Mouse (Mus musculus) hindbrain, embryonic 13.5 days (tissue): ENCODE data around the gene Rufy2. TPM values are rescaled to one million over a fixed set of nuclear protein-coding genes. Genes with fewer than 3 reads are reported as not detected.

Source experiments
- ATAC-seq: fragments of 200-750 bp; cut with Nextera tagmentation; 2 replicates; pipeline ENCODE4 v1.8.0; 2017; ENCODE audit warnings: moderate TSS enrichment; ENCODE audit not compliant: low FRiP score
- H3K27ac ChIP-seq: fragments of 300-500 bp; sonication (generic); 2 replicates; pipeline ENCODE4 v1.5.1; 2015; ENCODE audit warnings: inconsistent platforms, mild to moderate bottlenecking, moderate library complexity
- H3K27me3 ChIP-seq: fragments of 300-500 bp; sonication (generic); 2 replicates; pipeline ENCODE4 v1.6.1; 2015; ENCODE audit warnings: mild to moderate bottlenecking, inconsistent platforms
- H3K36me3 ChIP-seq: fragments of 300-500 bp; sonication (generic); 2 replicates; pipeline ENCODE4 v1.6.1; 2015; ENCODE audit warnings: mild to moderate bottlenecking, inconsistent platforms
- H3K4me1 ChIP-seq: fragments of 300-500 bp; sonication (generic); replicated peaks from 2 replicates; pipeline ENCODE4 v1.6.1; 2015; ENCODE audit warnings: inconsistent platforms
- H3K4me2 ChIP-seq: fragments of 300-500 bp; sonication (generic); 2 replicates; pipeline ENCODE4 v1.6.1; 2015; ENCODE audit warnings: inconsistent platforms, mild to moderate bottlenecking, moderate library complexity
- H3K4me3 ChIP-seq: fragments of 300-500 bp; sonication (generic); 2 replicates; pipeline ENCODE4 v1.5.1; 2015; ENCODE audit warnings: mild to moderate bottlenecking, inconsistent platforms
- H3K9ac ChIP-seq: fragments of 300-500 bp; sonication (generic); 2 replicates; pipeline ENCODE4 v1.6.1; 2015; ENCODE audit warnings: mild to moderate bottlenecking, inconsistent platforms
- H3K9me3 ChIP-seq: fragments of 300-500 bp; sonication (generic); 2 replicates; pipeline ENCODE4 v1.6.1; 2016; ENCODE audit warnings: inconsistent platforms
- WGBS: fragments of 180-500 bp; shearing (Covaris S2); methylation state at CpG from one replicate; pipeline ENCODE4 v1.1.7; 2015; 5-methylcytosine and 5-hydroxymethylcytosine counted together
- polyA plus RNA-seq: library from polyadenylated mRNA; unstranded; fragments of >200 nt; fragmentation: Nextera tagmentation; extraction: Ambion mirVana; gene quantifications from 2 replicates; pipeline ENCODE4 v1.2.1, GENCODE M21; 2015

Gene Rufy2
- polyA plus RNA-seq, 1 experiment from 2014 or later = 52.6 TPM

DNA sequence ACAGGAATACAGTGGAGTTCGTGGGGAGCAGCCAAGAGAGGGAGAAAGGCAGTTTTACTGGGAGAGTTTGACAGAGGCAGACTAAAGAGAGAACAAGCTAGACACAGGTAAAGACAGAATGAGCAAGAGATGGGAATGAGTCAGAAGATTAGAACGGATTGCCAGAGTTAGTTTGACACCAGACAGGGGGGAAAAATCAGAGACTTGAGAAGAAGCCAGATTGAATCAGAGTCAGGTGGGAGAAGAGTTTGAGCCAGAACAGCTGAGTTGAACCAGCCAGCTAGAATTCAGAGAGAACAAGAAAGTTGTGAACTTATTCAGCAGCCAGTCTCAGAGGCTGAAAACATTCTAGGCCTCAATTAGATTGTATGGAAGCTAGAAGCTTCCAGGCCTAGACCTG lies 79.8 kb downstream of the Rufy2 start, which contains the start of gene Pbld1:
Pbld1 (plus strand) TSS at position 301 of the 400 bp plus-strand sequence.
- no peak for ATAC-seq
- H3K4me2 ChIP-seq = no peak within 1 kb of the TSS
- H3K36me3 ChIP-seq = no peaks in the 10 kb centered on the region
- no peak within 1 kb of the TSS for H3K4me3 ChIP-seq
- no peaks in the 10 kb centered on the region for H3K27me3 ChIP-seq
- H3K27ac ChIP-seq = no peak within 1 kb of the TSS
- no peaks in the 10 kb centered on the region for H3K9me3 ChIP-seq
- H3K4me1 ChIP-seq = peaks cover 3% of the 10 kb centered on the region; the same call in 1 of the 2 replicates
- H3K9ac ChIP-seq = no peak within 1 kb of the TSS
- 91% methylated on average over 2 of the region's 2 CpGs for WGBS

DNA sequence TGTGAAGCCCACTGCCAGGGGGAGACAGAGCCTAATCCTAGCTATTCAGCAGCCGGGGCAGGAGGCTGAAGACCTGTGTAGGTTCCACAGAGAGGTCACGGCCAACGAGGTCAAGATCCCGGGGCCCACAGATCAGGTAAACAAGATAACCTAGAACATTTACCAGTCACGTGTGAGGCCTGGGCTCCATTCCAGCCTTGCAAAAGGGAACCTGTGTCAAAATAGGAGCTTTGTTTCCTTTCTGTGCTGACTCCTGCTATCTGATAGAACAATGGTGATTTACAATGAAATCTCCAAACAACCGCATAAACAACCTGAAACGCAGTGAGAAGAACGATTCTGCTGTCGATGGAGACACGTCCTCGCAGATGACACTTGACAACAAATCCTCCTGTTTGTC lies 80.4 kb downstream of the Rufy2 start:
- Histone ChIP-seq H3K9ac (no peak overlapping the region), H3K36me3 (no peaks in the 10 kb centered on the region), H3K27ac (no peak overlapping the region), H3K27me3 (no peaks in the 10 kb centered on the region), H3K4me1 (peaks cover 3% of the 10 kb centered on the region; the same call in 1 of the 2 replicates), H3K4me3 (no peak overlapping the region), H3K9me3 (no peaks in the 10 kb centered on the region), H3K4me2 (no peak overlapping the region)
- WGBS = 76% methylated on average over 11 of the region's 11 CpGs
- ATAC-seq = no peak

DNA sequence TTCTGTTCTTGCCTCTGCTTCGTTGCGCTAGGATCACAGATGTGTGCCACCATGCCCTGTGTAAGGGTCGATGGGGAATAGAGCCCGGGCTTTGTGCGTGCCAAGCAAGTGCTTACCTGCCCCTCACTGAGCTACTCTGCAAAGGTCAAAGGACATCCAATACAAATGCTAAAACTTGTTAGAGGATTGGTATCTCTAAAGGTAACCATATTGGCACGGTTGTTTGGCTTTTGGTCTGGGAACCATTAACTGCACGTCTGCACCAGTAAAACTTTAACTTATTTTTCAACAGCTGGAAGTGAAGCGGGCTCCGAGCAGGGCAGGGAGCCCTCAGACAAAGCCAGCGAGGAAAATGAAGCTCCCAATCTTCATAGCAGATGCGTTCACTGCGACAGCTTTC lies 81.2 kb downstream of the Rufy2 start:
- 70% methylated on average over 12 of the region's 12 CpGs for WGBS

DNA sequence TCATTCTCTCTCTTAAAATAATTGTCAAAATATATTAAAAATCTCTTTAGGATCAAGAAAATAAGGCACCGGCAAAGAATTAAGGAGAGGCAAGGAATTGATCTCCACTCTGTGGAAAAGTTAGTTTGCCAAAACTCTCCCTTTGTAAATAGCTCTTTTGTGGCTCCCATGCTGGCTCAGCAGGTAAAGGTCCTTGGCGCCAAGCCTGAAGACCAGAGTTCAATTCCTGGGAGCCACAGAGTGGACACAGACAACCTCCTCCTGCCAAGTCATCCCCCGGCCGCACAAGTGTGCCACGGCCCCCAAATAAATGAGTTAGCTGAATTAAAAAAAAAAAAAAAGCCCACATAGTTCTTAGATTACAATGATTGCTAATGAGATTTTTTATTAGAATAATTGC lies 82.7 kb downstream of the Rufy2 start:
- Histone ChIP-seq H3K27me3 (no peaks in the 10 kb centered on the region), H3K36me3 (no peaks in the 10 kb centered on the region), H3K9me3 (no peaks in the 10 kb centered on the region), H3K4me3 (no peak overlapping the region), H3K9ac (no peak overlapping the region), H3K27ac (no peak overlapping the region), H3K4me2 (no peak overlapping the region), H3K4me1 (peaks cover 3% of the 10 kb centered on the region; the same call in 1 of the 2 replicates)
- 94% methylated on average over 5 of the region's 5 CpGs for WGBS
- no peak for ATAC-seq

More for the DNA sequence above, 81.2 kb downstream of the Rufy2 start:
- H3K27me3 ChIP-seq = no peaks in the 10 kb centered on the region
- ATAC-seq = no peak
- peaks cover 3% of the 10 kb centered on the region; the same call in 1 of the 2 replicates for H3K4me1 ChIP-seq
- H3K4me3 ChIP-seq = no peak overlapping the region
- H3K27ac ChIP-seq = no peak overlapping the region
- no peaks in the 10 kb centered on the region for H3K9me3 ChIP-seq
- no peak overlapping the region for H3K4me2 ChIP-seq
- H3K36me3 ChIP-seq = no peaks in the 10 kb centered on the region
- H3K9ac ChIP-seq = no peak overlapping the region

DNA sequence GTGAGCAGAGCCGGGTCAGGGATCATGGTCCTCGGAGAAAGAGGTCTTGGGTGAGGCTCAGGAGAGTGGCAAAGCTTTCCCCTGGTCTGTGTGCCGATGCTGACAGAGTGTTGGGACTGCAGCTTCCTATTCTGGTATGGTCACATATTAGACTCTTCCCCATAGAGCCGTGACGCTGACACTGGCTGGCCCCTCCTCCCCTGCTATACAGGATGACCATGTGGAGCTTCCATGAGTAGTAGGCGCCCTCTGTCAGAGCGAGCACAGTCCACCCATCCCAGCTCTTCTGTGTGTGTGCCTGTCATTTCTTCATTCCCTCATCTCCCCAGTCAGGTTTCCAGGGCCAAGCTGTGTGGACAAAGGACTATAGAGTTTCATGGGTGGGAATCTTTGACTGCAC lies 83.3 kb downstream of the Rufy2 start:
- Histone ChIP-seq H3K9me3 (no peaks in the 10 kb centered on the region), H3K4me3 (no peak overlapping the region), H3K9ac (no peak overlapping the region), H3K4me2 (no peak overlapping the region), H3K36me3 (no peaks in the 10 kb centered on the region), H3K27me3 (no peaks in the 10 kb centered on the region), H3K27ac (no peak overlapping the region), H3K4me1 (peaks cover 3% of the 10 kb centered on the region; the same call in 1 of the 2 replicates)
- no peak for ATAC-seq
- WGBS = 80% methylated on average over 7 of the region's 7 CpGs

DNA sequence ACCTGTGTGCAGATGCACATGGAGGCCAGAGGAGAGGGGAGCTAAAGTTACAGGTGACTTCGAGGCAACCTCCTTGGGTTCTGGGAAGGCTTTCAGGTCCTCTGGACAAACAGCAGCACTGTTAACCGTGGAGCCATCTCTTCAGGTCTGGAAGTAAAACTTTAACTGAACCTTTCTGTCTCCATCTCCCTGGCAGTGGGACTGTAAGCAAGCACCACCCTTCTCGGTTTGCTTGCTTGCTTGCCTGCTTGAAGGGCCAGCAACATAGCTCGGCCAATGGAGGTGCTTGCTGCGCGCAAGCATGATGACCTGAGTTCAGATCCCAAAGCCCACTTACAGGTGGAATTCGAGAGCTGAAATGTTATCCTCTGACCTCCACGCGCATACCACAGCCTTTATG lies 84.5 kb downstream of the Rufy2 start:
- WGBS = 84% methylated on average over 9 of the region's 9 CpGs
- Histone ChIP-seq H3K27me3 (no peaks in the 10 kb centered on the region), H3K9me3 (no peaks in the 10 kb centered on the region), H3K4me3 (no peak overlapping the region), H3K4me1 (peaks cover 3% of the 10 kb centered on the region; the same call in 1 of the 2 replicates), H3K27ac (no peak overlapping the region), H3K36me3 (no peaks in the 10 kb centered on the region), H3K4me2 (no peak overlapping the region), H3K9ac (no peak overlapping the region)
- no peak for ATAC-seq

DNA sequence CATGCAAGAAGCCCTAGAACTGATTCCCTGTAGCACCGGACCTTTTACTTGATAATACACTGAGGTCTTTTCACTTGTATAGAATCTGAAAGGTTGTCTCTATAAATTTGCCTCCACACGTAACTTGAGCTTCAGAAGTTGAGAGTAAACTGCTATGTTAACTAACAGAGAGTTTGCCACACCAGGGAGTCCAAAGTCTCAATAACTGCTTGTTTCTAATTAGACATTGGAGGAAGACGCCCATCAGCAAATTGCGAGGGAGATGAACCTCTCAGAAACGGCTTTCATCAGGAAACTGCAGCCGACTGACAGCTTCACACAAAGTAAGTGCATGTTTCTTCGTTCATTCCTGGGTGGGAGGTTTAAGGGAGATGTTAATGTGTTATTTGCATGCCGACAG lies 85.5 kb downstream of the Rufy2 start:
- Histone ChIP-seq H3K4me1 (peaks cover 3% of the 10 kb centered on the region; the same call in 1 of the 2 replicates), H3K9ac (no peak overlapping the region), H3K27me3 (no peaks in the 10 kb centered on the region), H3K27ac (no peak overlapping the region), H3K4me3 (no peak overlapping the region), H3K4me2 (no peak overlapping the region), H3K36me3 (no peaks in the 10 kb centered on the region), H3K9me3 (no peaks in the 10 kb centered on the region)
- 62% methylated on average over 8 of the region's 8 CpGs for WGBS
- no peak for ATAC-seq

DNA sequence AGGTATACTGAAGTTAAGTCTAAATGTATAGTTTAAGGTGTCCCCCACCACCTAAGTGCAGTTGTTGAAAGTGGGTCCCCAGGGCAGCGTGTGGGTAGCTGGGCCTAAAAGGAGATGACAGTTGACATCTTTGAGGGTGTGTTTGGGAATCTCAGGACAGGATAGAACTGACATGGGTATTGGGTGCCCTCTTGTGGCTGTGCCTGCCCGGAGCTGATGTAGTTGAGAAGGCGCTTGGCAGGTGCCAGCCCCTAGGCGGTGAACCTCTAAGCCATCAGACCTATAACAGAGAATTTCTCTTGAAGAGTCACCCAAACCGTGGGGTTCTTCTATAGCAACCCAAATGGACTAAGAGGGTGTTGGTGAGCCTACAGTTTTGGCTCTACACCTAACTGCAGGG lies 86.0 kb downstream of the Rufy2 start:
- Histone ChIP-seq H3K4me3 (no peak overlapping the region), H3K4me2 (no peak overlapping the region), H3K4me1 (peaks cover 3% of the 10 kb centered on the region; the same call in 1 of the 2 replicates), H3K36me3 (no peaks in the 10 kb centered on the region), H3K27ac (no peak overlapping the region), H3K9me3 (no peaks in the 10 kb centered on the region), H3K27me3 (no peaks in the 10 kb centered on the region), H3K9ac (no peak overlapping the region)
- peak; percentile 77; the same call in 1 of the 2 replicates for ATAC-seq
- WGBS = 3% methylated on average over 5 of the region's 5 CpGs

Other genes starting within 250 kb of the Rufy2 start
- 113 and 118 TPM in 2 replicates for gene Ccar1, start 187.9 kb upstream of the Rufy2 start, polyA plus RNA-seq
- gene Tet1, start 71.2 kb upstream of the Rufy2 start, polyA plus RNA-seq = 35.1 and 35.8 TPM in 2 replicates
- gene Slc25a16, start 59.6 kb upstream of the Rufy2 start, polyA plus RNA-seq = 13.9 and 14.5 TPM in 2 replicates
- gene Dna2, start 33.2 kb upstream of the Rufy2 start, polyA plus RNA-seq = 5.1 and 6.4 TPM in 2 replicates
- gene Hnrnph3, start 44.0 kb downstream of the Rufy2 start, polyA plus RNA-seq = 193 and 195 TPM in 2 replicates
- 0.88 and 1.1 TPM in 2 replicates for gene Pbld2, start 44.1 kb downstream of the Rufy2 start, polyA plus RNA-seq
- 1.2 and 1.6 TPM in 2 replicates for gene Pbld1, start 79.9 kb downstream of the Rufy2 start, polyA plus RNA-seq
- 1.6 and 2.1 TPM in 2 replicates for gene Atoh7, start 119.4 kb downstream of the Rufy2 start, polyA plus RNA-seq
- gene Mypn, start 223.7 kb downstream of the Rufy2 start, polyA plus RNA-seq = 0.17 and 0.57 TPM in 2 replicates